Mouse (Mus musculus) spleen, adult 18-20 months (tissue): ENCODE measurements at regions not wholly inside any gene's neighbourhood (a gene's known extent, or its start where the extent isn't known, plus 50 kb on each side); places are given as distances from the start of the nearest gene placed in this dataset.
"Not testable (repeated sequence)": the region's sequence is repeated elsewhere in the genome, so short reads cannot be mapped to it uniquely, and the experiment has no call there.

Experiments used
- DNase-seq, 2 experiments: peaks; one replicate each; pipeline ENCODE4 v3.0.0; 2022; ENCODE audit warnings: mixed read lengths in 2 of 2

GRCm38 (mm10) chr5:118464931-118465801 lies 95.3 kb upstream of the Med13l start:
- DNase-seq: peak; percentile 28 to 34

DNA sequence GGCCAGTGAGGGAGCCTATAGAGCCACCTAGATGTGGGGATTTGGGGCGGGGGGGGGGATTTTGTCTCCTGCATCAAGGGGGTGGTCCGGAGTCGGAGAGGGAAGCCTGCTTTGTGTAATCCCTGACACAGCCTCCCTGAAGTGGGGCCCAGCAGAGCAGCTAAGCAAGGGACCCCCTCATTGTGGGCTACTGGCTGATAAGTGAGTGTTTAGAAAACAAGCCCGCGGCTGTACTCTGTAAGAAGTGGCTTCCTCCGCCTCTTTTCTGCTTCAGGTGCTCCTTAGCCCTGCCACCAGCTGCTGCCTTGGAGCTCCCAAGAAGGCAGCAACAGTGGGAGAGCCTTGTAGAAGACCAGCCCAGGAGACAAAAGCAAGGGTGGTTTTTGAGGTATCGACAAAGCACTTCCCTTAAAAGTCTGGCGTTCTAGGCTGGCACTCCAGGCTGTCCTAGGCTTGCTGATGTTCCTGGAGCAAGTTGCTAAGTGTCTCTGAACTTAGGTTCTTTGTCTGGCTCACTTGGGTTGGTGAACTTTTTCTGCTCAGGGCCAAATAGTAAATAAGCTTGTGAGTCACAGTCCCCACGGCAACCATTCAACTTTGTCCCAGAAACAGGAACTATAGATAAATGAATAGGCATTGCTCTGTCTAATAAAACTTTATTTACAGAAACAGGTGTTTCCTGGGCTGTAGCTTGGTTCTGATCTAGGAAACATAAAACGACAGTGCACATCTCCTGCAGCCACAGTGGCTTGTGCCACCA lies 94.3 kb upstream of the Med13l start:
- DNase-seq: peak in 1 of 2 experiments; percentile 26

DNA sequence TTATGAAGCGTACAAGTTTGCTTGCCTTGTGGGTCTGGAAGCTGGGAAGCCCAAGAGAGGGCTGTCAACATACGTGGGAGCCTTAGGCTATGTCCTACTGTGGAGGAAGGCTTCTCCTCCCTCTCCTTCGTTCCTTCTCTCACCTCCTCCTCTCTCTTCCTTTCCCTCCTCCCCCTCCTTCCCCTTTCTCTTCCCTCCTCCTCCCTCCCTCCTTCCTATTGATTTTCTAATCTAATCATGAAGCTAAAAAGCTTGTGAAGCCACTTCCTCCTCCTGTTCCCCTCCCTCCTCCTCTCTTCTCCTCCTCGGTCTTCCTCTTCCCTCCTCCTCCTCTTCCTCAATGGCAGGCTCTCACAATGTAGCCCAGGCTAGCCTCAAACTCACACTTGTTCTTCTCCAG lies 91.7 kb upstream of the Med13l start:
- DNase-seq: no peak

- DNase-seq: no peak
These were observed 88.9 kb upstream of the Med13l start for GRCm38 (mm10) chr5:118471569-118471968.

DNA sequence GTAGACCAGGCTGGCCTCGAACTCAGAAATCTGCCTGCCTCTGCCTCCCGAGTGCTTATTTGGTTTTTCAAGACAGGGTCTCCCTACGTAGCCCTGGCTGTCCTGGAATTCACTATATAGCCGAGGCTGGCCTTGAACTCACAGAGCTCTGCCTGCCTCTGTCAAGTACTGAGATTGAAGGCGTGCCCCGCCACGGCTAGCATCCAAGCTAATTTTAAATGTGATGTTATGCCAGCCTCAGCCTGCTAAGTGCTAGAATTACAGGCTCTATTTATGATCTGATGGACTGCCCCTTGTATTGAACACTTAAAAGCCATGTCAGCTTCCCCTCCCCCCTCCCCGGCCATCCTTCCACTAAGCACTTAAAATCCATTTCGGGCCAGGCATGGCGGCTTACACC lies 88.2 kb upstream of the Med13l start:
- DNase-seq: no peak

DNA sequence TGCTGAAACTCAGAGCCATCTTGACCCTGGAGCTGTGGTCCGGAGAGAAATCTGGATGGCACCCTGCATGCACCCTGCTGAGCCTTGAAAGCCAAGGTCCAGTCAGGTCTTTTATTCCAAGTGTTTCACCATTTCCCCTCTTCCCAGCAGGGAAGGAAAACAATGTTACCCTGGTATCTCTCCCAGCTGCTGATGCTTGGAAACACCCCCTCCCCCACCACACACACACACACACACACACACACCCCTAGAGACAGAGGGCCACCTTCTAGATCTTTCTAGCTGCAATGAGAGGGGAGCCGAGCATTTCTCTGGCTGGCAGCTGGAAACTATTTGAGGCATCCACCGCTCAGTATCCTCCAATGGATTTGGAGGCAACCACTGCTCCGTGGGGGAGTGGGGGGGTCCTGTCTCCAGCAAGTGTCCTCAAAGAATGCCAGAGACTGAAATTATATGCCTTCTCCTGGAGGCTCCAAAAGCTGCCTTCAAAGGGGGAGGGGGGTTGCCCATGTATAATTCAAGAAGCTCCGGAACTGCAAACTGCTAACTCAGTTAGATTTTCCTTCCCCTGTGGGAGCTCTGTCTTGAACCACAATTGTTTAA lies 87.2 kb upstream of the Med13l start:
- no peak for DNase-seq

DNA sequence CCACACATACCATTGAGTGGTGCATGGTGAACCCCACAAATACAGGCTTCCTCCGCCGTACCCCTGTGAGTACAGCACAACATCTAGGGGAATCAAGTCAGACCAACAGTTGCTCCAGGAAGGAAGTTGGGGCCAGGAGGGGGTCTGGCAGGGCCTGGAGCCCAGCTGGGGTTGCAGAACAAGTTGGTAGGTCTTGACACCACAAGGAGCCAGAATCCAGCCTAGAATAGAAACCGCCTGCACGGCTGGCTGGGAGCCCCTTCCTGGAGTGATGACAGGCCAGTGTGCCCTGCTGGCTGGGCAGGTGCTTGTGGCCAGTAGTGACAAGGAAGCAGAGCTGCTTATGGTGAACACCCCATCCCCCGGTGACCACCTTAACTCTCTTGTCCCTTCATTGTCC lies 83.9 kb upstream of the Med13l start:
- no peak for DNase-seq

DNA sequence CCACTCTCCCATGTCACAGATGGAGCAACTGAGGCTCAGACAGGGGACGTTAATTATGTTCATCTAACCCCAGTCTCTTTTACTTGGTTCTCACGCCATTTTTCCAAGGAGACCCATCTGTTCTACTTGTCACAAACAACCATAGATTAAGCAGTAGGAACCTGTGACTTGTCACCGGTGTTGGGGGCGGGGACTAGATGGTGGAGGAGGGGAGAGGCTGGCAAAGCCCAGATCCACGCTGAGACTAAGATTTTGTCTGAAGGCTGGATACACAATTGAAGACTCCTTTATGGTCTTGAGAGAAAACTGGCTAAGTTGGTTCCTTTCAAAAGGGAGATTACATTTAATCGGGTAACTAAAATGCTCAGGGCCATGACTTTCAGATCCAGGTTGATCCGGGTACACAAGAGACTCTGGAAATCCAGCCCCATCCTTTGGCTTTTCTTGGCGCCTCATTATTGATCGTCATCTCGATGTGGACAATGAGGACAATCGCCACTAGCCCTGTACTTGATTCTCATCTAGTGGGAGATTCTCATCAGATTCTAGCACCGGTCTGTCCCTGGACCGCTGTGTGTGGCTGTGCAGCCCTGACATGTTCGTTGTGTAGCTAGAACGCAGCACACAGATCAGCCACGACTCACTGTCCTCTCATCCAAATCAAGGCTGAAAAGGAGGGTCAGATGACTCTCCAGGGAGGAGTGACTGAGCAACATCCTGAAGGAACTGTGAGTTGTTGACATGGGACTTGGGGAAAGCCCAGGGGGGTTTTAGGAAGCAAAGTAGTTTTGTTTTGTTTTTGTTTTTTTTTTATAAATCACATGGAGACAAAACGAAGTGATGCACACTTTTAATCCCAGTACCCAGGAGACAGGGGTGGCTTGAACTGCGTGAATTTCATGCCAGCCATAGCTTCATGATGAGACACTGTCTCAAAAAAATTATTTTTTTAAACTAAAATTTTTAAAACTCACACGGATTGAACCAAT lies 83.1 kb upstream of the Med13l start:
- no peak for DNase-seq

GRCm38 (mm10) chr5:118478120-118478768 lies 82.2 kb upstream of the Med13l start:
- DNase-seq: peak; percentile 57 to 73

DNA sequence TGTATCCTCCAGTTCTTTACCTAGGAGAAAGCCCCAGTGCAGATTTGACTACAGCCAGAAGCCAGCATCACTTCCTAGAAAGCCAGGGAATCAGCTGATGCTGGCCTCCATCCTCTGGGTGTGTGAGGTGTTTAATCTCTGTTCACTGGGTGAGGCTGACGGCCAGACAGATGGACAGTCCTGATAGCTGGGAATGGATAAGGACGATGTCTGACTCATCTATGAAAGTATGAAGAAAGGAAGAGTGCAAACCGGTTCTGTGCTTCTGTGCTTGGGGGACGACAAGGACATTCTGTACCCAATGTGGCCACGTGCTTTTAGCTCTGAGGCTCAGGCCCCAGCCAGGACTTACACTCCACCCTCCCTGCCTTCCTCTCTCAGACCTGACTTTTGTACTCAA lies 80.5 kb upstream of the Med13l start:
- no peak for DNase-seq

GRCm38 (mm10) chr5:118480965-118481793 lies 79.3 kb upstream of the Med13l start:
- no peak for DNase-seq

DNA sequence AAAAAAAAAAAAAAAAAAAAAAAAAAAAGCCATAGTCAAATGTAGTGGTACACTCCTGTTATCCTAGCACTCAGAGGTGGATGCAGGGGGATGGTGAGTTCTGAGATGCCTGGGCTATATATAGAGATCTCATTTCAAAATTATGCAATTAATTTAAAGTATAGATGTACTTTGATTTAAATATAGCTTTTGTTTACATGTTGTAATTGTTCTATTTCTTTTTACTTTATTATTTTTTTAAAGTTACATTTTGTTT lies 78.8 kb upstream of the Med13l start:
- no peak for DNase-seq

GRCm38 (mm10) chr5:118482598-118482997 lies 77.9 kb upstream of the Med13l start:
- DNase-seq: peak; percentile 37 to 38

DNA sequence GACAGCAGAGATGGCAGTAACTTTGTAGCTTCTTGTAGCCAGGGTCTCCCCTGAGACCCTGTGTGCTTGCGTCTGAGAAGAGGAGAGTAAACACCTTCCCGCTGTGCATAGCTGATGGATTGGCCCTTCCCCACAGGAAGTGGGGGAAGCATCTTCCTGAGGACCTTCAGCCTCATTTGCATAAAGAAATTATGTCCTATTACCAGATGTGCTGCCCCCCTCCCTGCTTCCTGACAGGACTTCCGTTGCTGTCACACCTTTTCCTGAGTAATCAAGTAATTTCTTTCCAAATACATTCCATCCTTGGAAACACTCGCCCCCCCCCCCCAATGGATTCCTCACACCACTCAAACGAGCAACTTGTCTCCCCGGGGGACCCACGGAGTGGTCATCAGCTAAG lies 77.5 kb upstream of the Med13l start:
- DNase-seq: peak in 1 of 2 experiments; percentile 24

- no peak for DNase-seq
These were observed 76.9 kb upstream of the Med13l start for GRCm38 (mm10) chr5:118483532-118483931.

DNA sequence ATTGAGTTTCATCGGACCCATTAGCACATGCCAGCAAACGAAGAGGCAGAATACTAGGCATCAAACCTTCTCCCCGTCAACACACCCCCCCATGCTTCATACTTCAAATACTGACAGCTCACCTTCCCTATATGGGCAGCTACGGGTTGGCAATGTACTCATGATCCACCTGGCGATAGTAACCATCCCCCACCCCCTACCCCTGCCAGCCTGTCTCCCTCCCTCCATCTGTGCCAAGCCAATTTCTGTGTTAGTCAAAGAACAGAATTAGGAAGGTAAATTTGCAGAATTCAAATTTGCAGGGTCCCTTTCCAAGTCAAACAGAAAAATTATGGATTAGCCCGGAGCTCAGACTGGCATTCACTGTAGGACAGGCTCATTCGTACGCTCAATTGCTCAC lies 75.3 kb upstream of the Med13l start:
- DNase-seq: no peak

GRCm38 (mm10) chr5:118492522-118492921 lies 68.0 kb upstream of the Med13l start:
- not testable (repeated sequence) for DNase-seq

DNA sequence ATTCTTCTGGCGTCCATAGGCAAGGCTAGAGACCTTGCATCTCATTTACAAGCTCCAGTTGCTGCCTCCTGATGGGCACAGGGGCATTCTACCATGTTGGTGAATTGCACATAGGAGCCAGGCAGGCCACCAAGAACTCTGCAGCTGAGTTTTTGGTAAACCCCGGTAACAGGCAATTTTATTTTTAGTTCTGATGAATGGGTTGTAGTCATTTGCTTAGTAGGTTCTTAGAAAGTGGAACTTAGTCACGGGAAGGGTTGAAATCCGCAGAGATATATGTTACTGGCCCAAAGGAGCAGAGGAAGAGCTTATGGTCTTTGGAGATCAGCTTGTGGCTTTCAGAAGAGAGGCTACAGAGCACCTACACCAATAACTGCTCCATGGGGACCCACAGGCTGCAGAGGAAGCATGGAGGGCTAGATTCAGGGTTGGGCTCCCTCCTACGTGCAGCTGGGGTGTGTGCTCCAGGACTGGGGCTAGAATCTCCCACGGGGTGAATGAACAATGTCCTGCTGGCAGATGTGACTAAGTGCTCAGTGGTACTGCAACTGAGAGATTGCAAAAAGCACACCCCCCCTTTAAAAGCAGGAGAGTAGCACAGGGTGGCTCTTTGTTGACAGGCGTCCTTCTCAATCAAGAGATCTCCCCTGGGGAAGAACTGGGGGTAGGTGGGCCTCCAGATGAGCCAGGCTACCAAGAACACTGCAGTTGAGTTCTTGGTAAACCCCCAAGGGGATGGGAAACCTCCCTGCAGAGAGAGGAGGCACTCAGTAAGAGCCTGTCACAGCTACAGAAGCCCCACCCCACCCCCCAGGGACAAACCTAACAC lies 65.6 kb upstream of the Med13l start:
- DNase-seq: no peak

DNA sequence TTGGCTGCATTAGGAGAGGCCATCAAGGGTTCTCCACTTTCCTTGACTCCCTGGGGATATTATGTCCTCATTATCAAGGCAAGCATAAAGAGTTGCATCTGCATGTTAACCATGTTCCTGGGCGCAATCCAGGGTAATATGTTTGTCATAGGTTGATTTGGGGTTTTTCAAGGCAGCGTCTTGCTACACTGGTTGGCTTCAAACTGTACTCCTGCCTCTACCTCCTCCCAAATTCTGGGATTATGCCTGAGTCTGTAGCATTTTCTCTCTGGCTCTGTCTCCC lies 65.1 kb upstream of the Med13l start:
- no peak for DNase-seq

GRCm38 (mm10) chr5:118501624-118502023 lies 58.9 kb upstream of the Med13l start:
- DNase-seq: no peak

DNA sequence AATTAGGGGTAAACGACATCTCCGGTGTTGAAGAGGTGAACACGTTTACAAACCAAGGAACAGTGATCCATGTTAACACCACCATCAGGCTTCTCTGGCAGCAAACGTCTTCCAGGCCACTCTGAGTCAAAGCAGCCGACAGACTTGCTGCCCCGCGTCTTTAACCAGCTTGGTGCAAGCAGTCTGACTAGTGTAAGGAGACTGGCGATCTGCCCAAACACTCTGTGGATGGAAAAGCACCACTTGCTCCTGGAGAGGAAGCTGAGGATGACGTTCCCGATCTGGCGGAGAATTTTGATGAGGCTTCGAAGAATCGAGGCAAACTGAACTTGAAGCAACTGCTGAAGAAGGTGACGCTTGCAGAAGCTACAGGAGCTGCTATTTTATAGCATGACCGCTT lies 57.5 kb upstream of the Med13l start:
- DNase-seq: no peak
